Mouse (Mus musculus) midbrain, embryonic 10.5 days (tissue): ENCODE results near the gene Anxa4. TPM values are rescaled to one million over a fixed set of nuclear protein-coding genes. Genes with fewer than 3 reads are reported as not detected.

Experiments
- DNase-seq: peaks from one replicate; pipeline ENCODE4 v3.0.0-alpha.2; 2017; ENCODE audit warnings: low spot score
- H3K27ac ChIP-seq: fragments of 300-500 bp; sonication (generic); replicated peaks from 2 replicates; pipeline ENCODE4 v1.5.1; 2016; ENCODE audit warnings: mild to moderate bottlenecking
- H3K27me3 ChIP-seq: fragments of 300-500 bp; sonication (generic); 2 replicates; pipeline ENCODE4 v1.6.1; 2016; ENCODE audit warnings: low read depth, mild to moderate bottlenecking; ENCODE audit not compliant: poor library complexity, severe bottlenecking
- H3K36me3 ChIP-seq: fragments of 300-500 bp; sonication (generic); 2 replicates; pipeline ENCODE4 v1.6.1; 2016; ENCODE audit warnings: mild to moderate bottlenecking, moderate library complexity
- H3K4me1 ChIP-seq: fragments of 300-500 bp; sonication (generic); 2 replicates; pipeline ENCODE4 v1.6.1; 2016
- H3K4me3 ChIP-seq: fragments of 300-500 bp; sonication (generic); 2 replicates; pipeline ENCODE4 v1.5.1; 2016; ENCODE audit warnings: mild to moderate bottlenecking, moderate library complexity
- H3K9me3 ChIP-seq: fragments of 300-500 bp; sonication (generic); replicated peaks from 2 replicates; pipeline ENCODE4 v1.6.1; 2016; ENCODE audit warnings: mild to moderate bottlenecking
- WGBS: fragments of 180-500 bp; shearing (Covaris S2); methylation state at CpG from one replicate; pipeline ENCODE4 v1.1.7; 2016; 5-methylcytosine and 5-hydroxymethylcytosine counted together
- polyA plus RNA-seq: library from polyadenylated mRNA; unstranded; fragments of >200 nt; fragmentation: Nextera tagmentation; extraction: Ambion mirVana; gene quantifications from 2 replicates; pipeline ENCODE4 v1.2.1, GENCODE M21; 2016

Gene Anxa4
- 4.5 and 5.2 TPM in 2 replicates for polyA plus RNA-seq

DNA sequence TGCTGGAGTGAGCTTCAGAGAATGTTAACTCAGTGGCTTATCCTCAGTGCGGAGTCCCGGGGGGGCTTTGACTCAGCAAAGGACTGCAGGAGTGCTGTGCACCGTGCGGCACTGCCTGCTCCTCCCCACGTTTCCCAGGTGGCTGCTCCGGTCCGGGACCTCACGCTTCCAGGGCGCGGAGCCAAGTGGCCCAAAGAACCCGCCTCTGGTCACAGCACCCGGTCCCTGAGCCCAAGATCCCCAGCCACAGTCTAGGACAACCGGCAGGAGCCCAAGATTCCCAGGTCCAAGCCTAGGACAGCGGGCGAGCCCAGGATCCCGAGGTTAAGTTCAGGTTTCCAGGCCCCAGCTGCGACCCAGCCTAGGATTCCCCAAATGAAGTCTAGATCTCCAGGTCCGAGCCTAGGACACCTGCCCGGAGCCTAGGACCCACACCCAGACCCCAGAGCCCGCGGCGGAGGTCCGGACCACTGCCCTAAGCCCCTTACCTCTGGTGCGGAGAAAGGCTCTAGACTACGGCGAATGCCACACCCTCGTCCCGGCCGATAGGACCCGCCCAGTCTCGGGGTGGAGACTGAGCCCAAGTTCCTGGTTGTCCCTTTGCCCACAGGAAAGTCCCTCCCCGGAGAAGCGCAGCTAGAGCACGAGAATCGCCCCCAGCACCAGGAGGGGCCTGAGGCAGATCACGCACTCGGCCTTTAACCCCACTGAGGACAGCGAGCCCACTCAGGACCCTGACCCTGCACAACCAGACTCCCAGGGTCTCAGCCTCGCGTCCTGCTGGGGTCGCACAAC lies at the start of gene Anxa4:
Gene Anxa4 (minus strand): TSS at position 564 of the 795 bp plus-strand sequence.
- Histone ChIP-seq H3K9me3 (no peaks in the 10 kb centered on the region), H3K36me3 (no peaks in the 10 kb centered on the region), H3K27ac (peak within 1 kb of the TSS; percentile 63; the same call in 1 of the 2 replicates), H3K27me3 (peaks cover 73% of the 10 kb centered on the region), H3K4me1 (peaks cover 16% of the 10 kb centered on the region), H3K4me3 (peak within 1 kb of the TSS; percentile 69)
- peak; percentile 64 for DNase-seq
- WGBS: under 1% methylated on average over 41 of the region's 41 CpGs

DNA sequence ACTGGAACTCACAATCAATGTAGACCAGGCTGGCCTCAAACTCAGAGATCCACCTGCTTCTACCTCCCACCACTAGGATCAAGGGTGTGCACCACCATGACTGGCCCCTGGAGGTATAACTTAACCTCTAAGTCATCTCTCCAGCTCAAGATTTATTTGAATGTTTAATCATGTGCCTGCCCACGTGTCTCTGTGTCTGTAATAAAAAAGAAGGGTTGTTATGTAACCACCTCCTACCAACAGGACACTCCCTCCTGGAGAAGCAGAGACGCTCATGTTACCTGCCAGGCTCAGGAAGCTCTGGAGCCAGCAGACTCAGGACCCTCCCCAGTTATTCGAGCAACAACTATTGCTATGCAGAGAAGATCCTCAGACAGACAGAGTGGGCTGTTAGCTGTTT lies 48.6 kb upstream of the Anxa4 start:
- WGBS: 74% methylated on average over 3 of the region's 3 CpGs

DNA sequence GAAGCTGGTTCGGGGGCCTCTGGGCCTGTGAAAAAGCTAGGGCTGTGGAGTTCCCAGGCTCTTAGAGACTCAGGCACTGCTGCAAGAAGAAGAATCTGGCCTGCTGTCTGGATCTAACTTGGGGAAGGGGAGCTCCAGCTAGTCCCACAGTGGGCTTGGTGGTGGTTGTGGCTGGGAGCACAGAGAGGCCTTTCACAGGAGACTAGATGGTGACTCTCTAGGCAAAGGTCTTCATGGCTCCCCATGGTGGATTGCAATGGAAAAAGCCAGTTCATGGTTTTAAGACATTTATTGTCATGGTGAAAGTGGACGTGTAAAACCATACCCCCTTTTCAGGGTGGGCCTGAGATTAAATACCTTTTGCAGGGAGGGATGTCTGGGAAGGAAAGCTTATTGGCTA lies 45.7 kb upstream of the Anxa4 start:
- no peaks in the 10 kb centered on the region for H3K27me3 ChIP-seq
- H3K4me1 ChIP-seq: no peaks in the 10 kb centered on the region
- H3K9me3 ChIP-seq: no peaks in the 10 kb centered on the region
- 88% methylated on average over 2 of the region's 2 CpGs for WGBS
- H3K4me3 ChIP-seq: no peak overlapping the region
- no peak for DNase-seq
- H3K27ac ChIP-seq: no peak overlapping the region
- no peaks in the 10 kb centered on the region for H3K36me3 ChIP-seq

More for the DNA sequence above, 48.6 kb upstream of the Anxa4 start:
- H3K36me3 ChIP-seq: no peaks in the 10 kb centered on the region
- H3K4me3 ChIP-seq: no peak overlapping the region
- DNase-seq: no peak
- H3K9me3 ChIP-seq: no peaks in the 10 kb centered on the region
- no peaks in the 10 kb centered on the region for H3K27me3 ChIP-seq
- H3K27ac ChIP-seq: no peak overlapping the region
- no peaks in the 10 kb centered on the region for H3K4me1 ChIP-seq

DNA sequence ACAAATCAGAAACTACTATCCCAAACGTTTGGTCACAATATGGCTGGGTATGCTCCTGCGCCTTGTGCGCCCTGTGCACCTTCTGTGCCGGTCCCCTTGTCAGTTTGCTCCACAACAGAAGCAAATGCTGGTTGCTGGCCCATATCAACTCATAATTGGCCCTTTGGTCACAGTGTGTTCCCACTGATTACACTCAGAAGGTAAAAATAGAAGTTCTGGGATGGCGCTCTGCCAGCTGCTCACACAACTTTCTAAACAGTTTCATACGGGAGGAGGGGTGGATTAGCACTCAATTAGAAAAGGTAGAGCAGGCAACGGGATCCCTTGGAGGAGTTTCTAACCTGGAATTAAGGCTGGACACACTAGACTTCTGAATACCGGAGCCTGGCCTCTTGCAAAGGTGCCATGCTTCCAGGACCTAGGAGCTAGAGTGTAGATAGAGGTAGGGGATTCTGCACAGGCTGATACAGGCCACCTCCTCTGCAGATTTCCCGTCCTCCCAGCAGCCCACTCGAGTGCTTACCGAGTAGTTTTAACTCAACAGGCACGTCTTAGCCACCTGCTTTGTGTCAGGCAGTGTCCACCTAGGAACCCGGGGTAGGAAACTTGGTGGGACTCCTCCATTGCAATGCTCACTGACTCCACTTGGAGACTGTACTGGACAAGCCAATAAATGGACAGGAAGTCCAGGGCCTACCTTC lies 39.6 kb upstream of the Anxa4 start:
- Histone ChIP-seq H3K9me3 (no peaks in the 10 kb centered on the region), H3K4me3 (no peak overlapping the region), H3K27me3 (no peaks in the 10 kb centered on the region), H3K36me3 (no peaks in the 10 kb centered on the region), H3K4me1 (no peaks in the 10 kb centered on the region), H3K27ac (no peak overlapping the region)
- no peak for DNase-seq
- WGBS: 90% methylated on average over 13 of the region's 13 CpGs

DNA sequence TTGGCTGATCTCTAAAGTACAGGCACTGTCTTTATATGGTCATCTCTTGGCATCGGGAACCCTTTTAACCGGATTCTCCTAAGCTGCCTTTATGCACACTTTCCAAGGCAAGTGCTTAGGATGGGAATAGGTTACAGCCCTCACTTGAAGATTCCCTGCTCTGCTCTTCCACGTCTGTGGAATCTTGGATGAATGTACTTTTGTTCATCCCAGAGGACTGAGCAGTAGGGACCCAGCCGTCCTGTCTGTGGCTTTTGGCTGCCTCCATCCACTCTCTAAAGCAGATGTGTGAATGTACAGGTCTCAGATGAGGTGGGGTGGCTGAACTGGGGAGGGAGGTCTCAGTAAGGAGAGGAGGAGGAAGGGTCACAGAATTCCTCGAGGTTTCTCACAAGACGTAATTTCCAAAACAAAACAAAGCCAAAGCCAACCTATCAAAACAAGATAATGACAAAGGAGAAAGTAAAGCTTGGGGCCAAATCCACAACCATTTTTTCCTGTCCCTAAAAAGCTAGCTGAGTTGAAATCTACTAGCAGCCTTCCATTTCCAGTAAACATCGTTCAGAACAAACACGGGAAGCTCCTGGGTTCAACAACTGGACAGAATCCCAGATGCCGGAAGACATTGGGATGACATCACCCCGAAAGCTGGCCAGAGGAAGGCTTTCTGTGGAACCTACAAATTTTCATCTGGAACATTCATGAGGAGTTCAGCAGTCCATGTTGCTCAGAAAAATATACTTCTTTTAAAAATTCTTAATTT lies 37.5 kb upstream of the Anxa4 start:
- WGBS: 79% methylated on average over 10 of the region's 10 CpGs
- H3K4me3 ChIP-seq: no peak overlapping the region
- DNase-seq: no peak
- no peaks in the 10 kb centered on the region for H3K27me3 ChIP-seq
- no peak overlapping the region for H3K27ac ChIP-seq
- no peaks in the 10 kb centered on the region for H3K9me3 ChIP-seq
- H3K36me3 ChIP-seq: no peaks in the 10 kb centered on the region
- H3K4me1 ChIP-seq: no peaks in the 10 kb centered on the region

DNA sequence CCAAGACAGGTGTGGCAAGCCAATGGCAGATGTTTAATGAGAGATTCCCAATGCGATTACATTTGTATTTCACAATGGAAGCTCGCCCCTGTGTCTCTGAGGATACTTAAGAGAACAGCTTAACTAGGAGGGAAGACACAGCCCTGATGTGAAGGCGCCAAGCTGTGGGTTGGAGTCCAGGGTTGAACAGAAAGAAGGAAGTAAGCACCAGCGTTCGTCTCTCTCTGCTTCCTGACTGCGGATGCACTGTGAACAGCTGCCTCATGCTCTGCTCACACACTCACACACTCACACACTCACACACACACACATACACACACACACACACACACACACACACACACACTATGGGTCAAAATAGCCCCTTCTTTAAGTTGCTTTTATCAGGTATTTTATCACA lies 36.4 kb upstream of the Anxa4 start:
- 89% methylated on average over 6 of the region's 6 CpGs for WGBS

DNA sequence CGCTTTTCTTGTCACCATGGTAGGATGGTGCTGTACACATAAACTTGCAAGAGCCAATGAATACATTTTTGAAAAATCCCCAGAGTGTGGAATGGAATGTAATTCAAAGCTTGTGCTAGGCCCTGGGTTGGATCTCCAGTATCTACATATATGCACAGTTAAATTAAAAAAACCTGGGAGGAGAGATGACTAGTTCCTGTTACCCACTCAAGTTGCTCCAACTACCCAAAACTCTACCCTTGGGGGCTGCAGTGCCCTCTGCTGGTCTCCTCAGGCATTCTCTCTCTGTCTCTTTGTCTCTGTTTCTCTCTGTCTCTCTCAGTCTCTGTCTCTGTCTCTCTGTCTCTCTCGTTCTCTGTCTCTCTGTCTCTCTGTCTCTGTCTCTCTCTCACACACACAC lies 34.0 kb upstream of the Anxa4 start:
- WGBS: 90% methylated on average over 2 of the region's 2 CpGs
- peaks cover 9% of the 10 kb centered on the region for H3K4me1 ChIP-seq
- no peak overlapping the region for H3K4me3 ChIP-seq
- no peaks in the 10 kb centered on the region for H3K9me3 ChIP-seq
- peaks cover 10% of the 10 kb centered on the region for H3K27me3 ChIP-seq
- no peak overlapping the region for H3K27ac ChIP-seq
- no peak for DNase-seq
- H3K36me3 ChIP-seq: no peaks in the 10 kb centered on the region

More for the DNA sequence above, 36.4 kb upstream of the Anxa4 start:
- Histone ChIP-seq H3K4me1 (no peaks in the 10 kb centered on the region), H3K36me3 (no peaks in the 10 kb centered on the region), H3K4me3 (no peak overlapping the region), H3K27ac (no peak overlapping the region), H3K27me3 (no peaks in the 10 kb centered on the region), H3K9me3 (no peaks in the 10 kb centered on the region)
- DNase-seq: no peak

DNA sequence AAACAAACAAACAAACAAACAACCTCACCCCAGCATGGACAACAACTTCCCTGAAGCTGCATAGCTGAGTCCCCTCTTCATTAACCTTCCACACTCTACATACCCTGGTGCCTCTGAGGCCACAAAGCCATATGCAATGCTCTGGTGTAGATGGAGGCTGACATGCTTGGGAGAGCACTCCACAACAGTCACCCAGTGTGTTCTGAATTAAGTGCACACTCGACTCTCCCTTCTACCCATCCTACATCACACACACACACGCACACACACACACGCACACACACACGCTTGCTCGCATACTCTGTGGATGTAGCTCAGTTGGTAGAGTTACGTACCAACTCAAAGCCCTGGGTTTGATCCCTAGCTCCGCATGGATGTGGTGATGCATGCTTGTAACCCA lies 31.0 kb upstream of the Anxa4 start:
- Histone ChIP-seq H3K4me1 (peaks cover 13% of the 10 kb centered on the region), H3K27me3 (peaks cover 14% of the 10 kb centered on the region), H3K9me3 (no peaks in the 10 kb centered on the region), H3K4me3 (no peak overlapping the region), H3K27ac (no peak overlapping the region), H3K36me3 (no peaks in the 10 kb centered on the region)
- 90% methylated on average over 7 of the region's 7 CpGs for WGBS
- no peak for DNase-seq

DNA sequence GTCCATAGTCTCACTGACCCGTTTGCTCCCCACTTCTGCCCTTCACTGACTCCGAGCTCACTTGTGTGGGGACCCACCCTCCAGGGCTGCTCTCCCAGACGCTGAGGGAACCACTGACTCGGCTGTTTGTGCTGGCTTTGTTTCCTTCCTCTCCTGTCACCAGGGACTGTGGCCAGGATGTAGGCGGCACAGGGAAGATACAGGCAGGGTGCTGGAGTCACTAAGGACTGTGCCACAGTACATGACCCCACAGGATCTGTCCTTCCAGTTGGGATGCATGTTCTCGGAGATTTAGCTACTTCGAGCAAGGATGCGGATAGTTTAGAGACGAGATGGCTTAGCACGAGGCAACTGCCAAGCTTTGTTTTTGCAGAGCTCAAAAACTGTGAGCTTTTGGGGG lies 30.4 kb upstream of the Anxa4 start:
- Histone ChIP-seq H3K27me3 (peaks cover 14% of the 10 kb centered on the region), H3K4me3 (no peak overlapping the region), H3K36me3 (no peaks in the 10 kb centered on the region), H3K4me1 (peaks cover 13% of the 10 kb centered on the region), H3K27ac (no peak overlapping the region), H3K9me3 (no peaks in the 10 kb centered on the region)
- WGBS: 42% methylated on average over 10 of the region's 10 CpGs
- DNase-seq: no peak

DNA sequence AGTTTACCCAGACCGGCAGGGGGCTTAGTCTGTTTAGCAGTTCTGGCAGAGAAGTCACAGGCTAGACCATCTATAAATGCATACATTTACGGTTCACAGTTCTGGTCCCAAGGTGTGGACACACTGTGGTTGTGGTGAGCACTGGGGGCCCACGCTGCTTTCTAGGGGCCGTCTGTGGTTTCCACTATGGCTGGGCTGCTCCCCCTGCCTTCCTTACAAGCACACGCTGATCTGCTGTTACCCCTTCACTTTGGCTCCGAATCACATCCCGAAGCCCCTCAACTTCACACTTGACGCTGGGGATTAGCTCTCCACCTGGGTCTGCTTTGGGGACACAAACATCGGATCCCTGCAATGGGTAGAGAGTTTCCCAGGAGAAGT lies 29.7 kb upstream of the Anxa4 start:
- Histone ChIP-seq H3K4me1 (peaks cover 13% of the 10 kb centered on the region), H3K27ac (no peak overlapping the region), H3K27me3 (peaks cover 14% of the 10 kb centered on the region), H3K36me3 (no peaks in the 10 kb centered on the region), H3K9me3 (no peaks in the 10 kb centered on the region), H3K4me3 (0 out of 2 replicates have a peak overlapping the region, but pooled peaks have one; percentile 32)
- 30% methylated on average over 9 of the region's 9 CpGs for WGBS
- no peak for DNase-seq

DNA sequence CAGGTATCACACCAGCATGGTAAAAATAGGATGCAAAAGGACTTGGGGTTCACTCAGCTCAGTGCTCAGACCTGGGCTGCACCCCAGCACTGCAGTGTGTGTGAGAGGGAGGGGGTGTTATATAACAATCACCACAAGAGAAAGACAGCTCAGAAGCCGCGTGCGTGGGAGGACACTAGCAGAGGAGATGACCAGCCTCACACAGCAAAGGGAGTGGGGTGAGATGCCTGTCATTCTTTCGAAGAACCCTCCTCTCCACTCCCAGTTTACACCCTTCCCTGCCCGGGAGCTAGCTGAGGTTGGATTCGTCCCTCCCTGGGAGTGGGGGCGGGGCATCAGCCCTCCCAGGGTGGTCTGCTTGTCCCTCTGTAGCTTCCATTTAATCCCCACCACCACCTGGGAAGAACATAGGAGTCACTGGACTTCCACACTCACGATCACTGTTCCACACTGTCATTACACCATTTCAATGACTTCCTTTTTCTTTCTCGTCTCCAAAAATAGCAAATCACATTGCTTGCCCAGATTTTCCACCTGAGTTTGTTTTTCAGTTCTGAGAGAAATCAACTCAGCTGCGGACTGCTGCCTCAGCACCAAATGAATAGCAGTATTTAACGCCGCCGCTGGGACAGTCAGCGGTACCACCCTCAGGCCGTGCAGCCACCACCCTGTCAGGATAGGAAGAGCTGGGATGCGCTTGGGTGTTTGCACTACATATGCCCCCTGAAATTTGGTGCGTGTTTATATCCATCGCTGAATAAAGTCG lies 29.1 kb upstream of the Anxa4 start:
- no peak for DNase-seq

DNA sequence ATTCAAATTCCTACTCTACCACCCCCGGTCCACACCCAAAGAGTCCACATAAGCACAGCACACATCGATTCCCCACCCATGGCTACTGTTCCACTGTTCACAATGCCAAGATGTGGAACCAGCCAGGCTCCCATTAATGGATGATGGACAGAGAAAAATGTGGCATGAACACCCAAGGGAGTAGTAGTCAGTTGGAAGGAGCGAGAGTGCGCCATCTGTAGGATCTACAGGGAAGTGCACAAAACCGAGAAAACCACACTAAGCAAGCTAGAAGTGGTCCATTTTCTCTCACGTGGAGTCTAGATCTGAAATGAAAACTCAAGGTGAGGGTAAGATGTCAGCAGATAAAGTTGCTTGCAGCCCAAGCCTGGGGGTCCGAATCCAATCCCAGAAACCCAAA lies 27.3 kb upstream of the Anxa4 start:
- no peak for DNase-seq
- WGBS: 66% methylated on average over 7 of the region's 7 CpGs
- Histone ChIP-seq H3K4me1 (peaks cover 18% of the 10 kb centered on the region), H3K4me3 (no peak overlapping the region), H3K27me3 (peaks cover 14% of the 10 kb centered on the region), H3K36me3 (no peaks in the 10 kb centered on the region), H3K27ac (no peak overlapping the region), H3K9me3 (no peaks in the 10 kb centered on the region)

More for the DNA sequence above, 29.1 kb upstream of the Anxa4 start:
- 4% methylated on average over 19 of the region's 19 CpGs for WGBS
- H3K36me3 ChIP-seq: no peaks in the 10 kb centered on the region
- peak overlapping the region; percentile 32 for H3K4me3 ChIP-seq
- no peaks in the 10 kb centered on the region for H3K9me3 ChIP-seq
- H3K27me3 ChIP-seq: peaks cover 14% of the 10 kb centered on the region
- H3K27ac ChIP-seq: no peak overlapping the region
- peaks cover 13% of the 10 kb centered on the region for H3K4me1 ChIP-seq
